Mouse (Mus musculus) heart, adult 2 months (tissue): ENCODE results near the gene Plcg2. TPM values are rescaled to one million over a fixed set of nuclear protein-coding genes. Genes with fewer than 3 reads are reported as not detected.
A peak's percentile ranks its signal among the peaks of the same experiment; 100 is the strongest.

Experiments used
- DNase-seq, 2 experiments: peaks; one replicate each; pipeline ENCODE4 v3.0.0; 2021
- H3K27ac ChIP-seq: fragments of 200-600 bp; 2 replicates; pipeline ENCODE4 v1.8.1; 2022
- H3K27me3 ChIP-seq: fragments of 200-500 bp; 2 replicates; pipeline ENCODE4 v1.6.1; 2012; ENCODE audit warnings: mild to moderate bottlenecking, low read length, inconsistent platforms, mixed read lengths; ENCODE audit not compliant: control insufficient read depth, insufficient read depth
- H3K36me3 ChIP-seq: fragments of 200-500 bp; 2 replicates; pipeline ENCODE4 v1.6.1; 2012; ENCODE audit warnings: low read length, inconsistent platforms; ENCODE audit not compliant: control insufficient read depth, insufficient read depth
- H3K4me1 ChIP-seq: fragments of 200-500 bp; 2 replicates; pipeline ENCODE4 v1.6.1; 2011; ENCODE audit warnings: low read length; ENCODE audit not compliant: control insufficient read depth, insufficient read depth
- H3K4me3 ChIP-seq: fragments of 200-600 bp; 2 replicates; pipeline ENCODE4 v1.8.1; 2022
- H3K79me2 ChIP-seq: fragments of 200-500 bp; replicated peaks from 2 replicates; pipeline ENCODE4 v1.6.1; 2012; ENCODE audit warnings: mild to moderate bottlenecking, inconsistent platforms, low read length, moderate library complexity, mixed read lengths; ENCODE audit not compliant: control insufficient read depth, insufficient read depth
- H3K9ac ChIP-seq: fragments of 200-500 bp; 2 replicates; pipeline ENCODE4 v1.6.1; 2012; ENCODE audit warnings: low read depth, mild to moderate bottlenecking, control low read depth, inconsistent platforms, low read length, mixed read lengths
- CTCF ChIP-seq: fragments of 200-600 bp; IDR thresholded peaks from 2 replicates; pipeline ENCODE4 v1.8.1; 2022; ENCODE audit warnings: antibody characterized with exemption, mild to moderate bottlenecking, moderate library complexity
- EP300 ChIP-seq: fragments of 200-500 bp; IDR thresholded peaks from 2 replicates; pipeline ENCODE4 v1.6.1; 2011; ENCODE audit warnings: low read depth, low read length, control low read depth; ENCODE audit not compliant: insufficient read depth
- POLR2A ChIP-seq: fragments of 200-500 bp; IDR thresholded peaks from 2 replicates; pipeline ENCODE4 v1.6.1; 2011; ENCODE audit warnings: mild to moderate bottlenecking, low read depth, low read length, control low read depth; ENCODE audit not compliant: insufficient read depth
- WGBS: fragments of 180-500 bp; shearing (Covaris S2); methylation state at CpG from one replicate; pipeline ENCODE4 v1.1.7; 2018; 5-methylcytosine and 5-hydroxymethylcytosine counted together
- intact Hi-C: fragments of 180-260 bp; cut with DNase I; formaldehyde crosslinking; loops from one replicate; pipeline ENCODE4 v1.15.1; 2025
- polyA plus RNA-seq: library from polyadenylated mRNA; depleted of rRNA; stranded (reverse); fragments of >200 nt; gene quantifications from 2 replicates; pipeline ENCODE4 v1.2.3, GENCODE M21; 2012
- total RNA-seq, 2 experiments: library from RNA; stranded (reverse); gene quantifications; 2 replicates each; pipeline ENCODE4 v1.2.3; 2021

The Plcg2 gene
- total and polyA plus RNA-seq, 3 experiments = 5.4 to 5.8 (median 5.6) TPM

- no peaks in the 10 kb centered on the region for H3K36me3 ChIP-seq
- intact Hi-C loops = loop anchor here (5.0 kb wide), 1 partner anchor 217 kb away; no protein-coding TSS in a partner anchor
- H3K4me3 ChIP-seq = no peak overlapping the region
- no peak for DNase-seq
- TF ChIP-seq CTCF = no peak
- no peak for TF ChIP-seq POLR2A
- TF ChIP-seq EP300 = no peak
- H3K79me2 ChIP-seq = no peaks in the 10 kb centered on the region
- no peak overlapping the region for H3K27ac ChIP-seq
- no peaks in the 10 kb centered on the region for H3K4me1 ChIP-seq
- 28% methylated on average over 5 of the region's 5 CpGs for WGBS
- no peaks in the 10 kb centered on the region for H3K27me3 ChIP-seq
- H3K9ac ChIP-seq = no peak overlapping the region
These were observed 147.4 kb downstream of the Plcg2 start for GRCm38 (mm10) chr8:117645486-117645885.

- intact Hi-C loops = loop anchor here (5.0 kb wide), 1 partner anchor 216 kb away; no protein-coding TSS in a partner anchor
- Histone ChIP-seq H3K36me3 (no peaks in the 10 kb centered on the region), H3K4me1 (no peaks in the 10 kb centered on the region), H3K27ac (no peak overlapping the region), H3K79me2 (no peaks in the 10 kb centered on the region), H3K27me3 (no peaks in the 10 kb centered on the region), H3K9ac (no peak overlapping the region), H3K4me3 (no peak overlapping the region)
- TF ChIP-seq POLR2A (no peak), EP300 (no peak), CTCF (peak; percentile 88)
- DNase-seq = peak; percentile 10 to 44
- 62% methylated on average over 2 of the region's 2 CpGs for WGBS
These were observed 147.9 kb downstream of the Plcg2 start for GRCm38 (mm10) chr8:117646020-117646419.

GRCm38 (mm10) chr8:117646440-117646839, 148.3 kb downstream of the Plcg2 start:
- Histone ChIP-seq H3K79me2 (no peaks in the 10 kb centered on the region), H3K36me3 (no peaks in the 10 kb centered on the region), H3K27ac (no peak overlapping the region), H3K4me3 (no peak overlapping the region), H3K4me1 (no peaks in the 10 kb centered on the region), H3K27me3 (no peaks in the 10 kb centered on the region), H3K9ac (no peak overlapping the region)
- peak in 1 of 2 experiments; percentile 21 for DNase-seq
- WGBS = 37% methylated on average over 5 of the region's 5 CpGs
- no peak for TF ChIP-seq EP300
- intact Hi-C loops = loop anchor here (5.0 kb wide), 1 partner anchor 216 kb away; no protein-coding TSS in a partner anchor

GRCm38 (mm10) chr8:117652318-117652717, 154.2 kb downstream of the Plcg2 start:
- Histone ChIP-seq H3K9ac (no peak overlapping the region), H3K4me3 (no peak overlapping the region), H3K27ac (no peak overlapping the region), H3K4me1 (no peaks in the 10 kb centered on the region), H3K79me2 (no peaks in the 10 kb centered on the region), H3K27me3 (no peaks in the 10 kb centered on the region), H3K36me3 (no peaks in the 10 kb centered on the region)
- no peak for DNase-seq
- 97% methylated on average over 1 of the region's 1 CpGs for WGBS
- no peak for TF ChIP-seq EP300
- no peak for TF ChIP-seq POLR2A
- intact Hi-C loops = no loop called here

- TF ChIP-seq CTCF (peak; percentile 14; the same call in 1 of the 2 replicates), POLR2A (no peak)
- H3K9ac ChIP-seq = no peak overlapping the region
- H3K36me3 ChIP-seq = no peaks in the 10 kb centered on the region
- no peak overlapping the region for H3K4me3 ChIP-seq
- DNase-seq = no peak
- H3K79me2 ChIP-seq = no peaks in the 10 kb centered on the region
- H3K4me1 ChIP-seq = no peaks in the 10 kb centered on the region
- 68% methylated on average over 7 of the region's 7 CpGs for WGBS
- H3K27me3 ChIP-seq = no peaks in the 10 kb centered on the region
- intact Hi-C loops = loop anchor here (2.0 kb wide), 1 partner anchor 74 kb away; no protein-coding TSS in a partner anchor
- H3K27ac ChIP-seq = no peak overlapping the region
These were observed 160.9 kb downstream of the Plcg2 start for GRCm38 (mm10) chr8:117658990-117659389.

- no peaks in the 10 kb centered on the region for H3K36me3 ChIP-seq
- H3K79me2 ChIP-seq = no peaks in the 10 kb centered on the region
- H3K27me3 ChIP-seq = no peaks in the 10 kb centered on the region
- no peak overlapping the region for H3K9ac ChIP-seq
- no peaks in the 10 kb centered on the region for H3K4me1 ChIP-seq
- H3K27ac ChIP-seq = no peak overlapping the region
- DNase-seq = peak in 1 of 2 experiments; percentile 18
- 18% methylated on average over 11 of the region's 11 CpGs for WGBS
- no peak overlapping the region for H3K4me3 ChIP-seq
- no peak for TF ChIP-seq EP300
- no peak for TF ChIP-seq CTCF
- no peak for TF ChIP-seq POLR2A
- intact Hi-C loops = no loop called here
These were observed 162.4 kb downstream of the Plcg2 start for GRCm38 (mm10) chr8:117660358-117661031.
